Mouse (Mus musculus) neutrophil, adult 5-6 weeks (primary cell): Measurements from ENCODE around the gene Mogat2. TPM values are rescaled to one million over a fixed set of nuclear protein-coding genes. Genes with fewer than 3 reads are reported as not detected.
A peak's percentile ranks its signal among the peaks of the same experiment; 100 is the strongest.

Experiments used
- ATAC-seq: fragments of 151-379, 151-347 bp; 2 replicates; pipeline ENCODE4 v1.8.0; 2017; ENCODE audit warnings: mild to moderate bottlenecking, moderate TSS enrichment; ENCODE audit not compliant: insufficient number of reproducible peaks, poor library complexity, low FRiP score, severe bottlenecking; ENCODE audit errors: extremely low read depth
- total RNA-seq: library from RNA; stranded (forward); fragments of 200-1000 nt; gene quantifications from 2 replicates; pipeline ENCODE4 v1.2.3, GENCODE M21; 2017

Mogat2 gene
- not detected in 2 replicates for total RNA-seq

- peak; percentile 8; the same call in 1 of the 2 replicates for ATAC-seq
Observed at GRCm38 (mm10) chr7:99238417-99238816, at the start of gene Mogat2. Gene Mogat2, minus strand, starts transcription at chr7:99238619.

GRCm38 (mm10) chr7:99287287-99287686 is 48.9 kb upstream of the Mogat2 start:
- ATAC-seq: no peak

- no peak for ATAC-seq
Observed at GRCm38 (mm10) chr7:99279586-99279985, 41.2 kb upstream of the Mogat2 start.

GRCm38 (mm10) chr7:99278309-99278708 is 39.9 kb upstream of the Mogat2 start:
- no peak for ATAC-seq

- ATAC-seq: no peak
Observed at GRCm38 (mm10) chr7:99276679-99277078, 38.3 kb upstream of the Mogat2 start.

DNA sequence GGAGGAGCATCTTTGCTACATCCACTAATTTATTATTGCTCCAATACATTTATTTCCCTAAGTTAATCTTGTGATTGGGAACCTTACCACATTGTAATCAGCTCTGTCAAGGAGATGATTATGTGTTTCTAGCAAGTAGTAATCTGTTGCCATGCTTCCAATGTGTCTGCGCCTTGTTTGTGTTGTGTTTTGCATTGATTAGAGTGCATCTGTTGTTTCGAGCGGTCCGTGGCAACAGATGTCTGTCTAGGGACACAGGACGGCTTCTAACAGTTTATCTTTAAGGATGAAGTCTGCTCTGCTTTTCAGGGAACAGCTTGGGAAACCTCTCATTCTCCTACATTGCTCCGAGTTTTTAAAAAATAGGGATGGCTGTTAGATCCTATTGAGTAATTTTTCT is 36.7 kb upstream of the Mogat2 start:
- no peak for ATAC-seq

GRCm38 (mm10) chr7:99271630-99272029 is 33.2 kb upstream of the Mogat2 start:
- no peak for ATAC-seq

- no peak for ATAC-seq
Observed at GRCm38 (mm10) chr7:99268951-99269945, 30.8 kb upstream of the Mogat2 start.

- ATAC-seq: no peak
Observed at GRCm38 (mm10) chr7:99268506-99268900, 30.1 kb upstream of the Mogat2 start.

GRCm38 (mm10) chr7:99267897-99268505 is 29.6 kb upstream of the Mogat2 start:
- ATAC-seq: no peak

GRCm38 (mm10) chr7:99267251-99267896 is 29.0 kb upstream of the Mogat2 start, which contains the start of gene Map6:
Gene Map6, plus strand, starts transcription at chr7:99267447.
- no peak for ATAC-seq

DNA sequence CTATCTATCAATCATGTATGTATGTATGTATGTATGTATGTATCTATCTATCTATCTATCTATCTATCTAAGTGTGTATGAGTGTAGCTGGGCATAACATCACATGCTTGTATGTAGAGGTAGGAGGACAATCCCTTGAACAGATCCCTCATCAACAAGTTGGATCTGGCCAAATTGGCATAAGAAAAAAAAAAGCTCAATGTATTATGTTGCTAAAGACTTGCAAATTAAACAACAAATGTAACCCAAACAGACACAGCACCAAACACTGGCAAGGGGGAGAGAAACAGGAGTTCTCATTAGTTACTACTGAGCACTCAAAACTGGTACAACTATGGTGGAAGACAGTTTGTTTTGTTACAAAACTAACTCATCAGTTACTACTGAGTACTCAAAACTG is 26.2 kb upstream of the Mogat2 start:
- ATAC-seq: no peak

- no peak for ATAC-seq
Observed at GRCm38 (mm10) chr7:99263509-99263908, 25.1 kb upstream of the Mogat2 start.

- no peak for ATAC-seq
Observed at GRCm38 (mm10) chr7:99261900-99262299, 23.5 kb upstream of the Mogat2 start.

DNA sequence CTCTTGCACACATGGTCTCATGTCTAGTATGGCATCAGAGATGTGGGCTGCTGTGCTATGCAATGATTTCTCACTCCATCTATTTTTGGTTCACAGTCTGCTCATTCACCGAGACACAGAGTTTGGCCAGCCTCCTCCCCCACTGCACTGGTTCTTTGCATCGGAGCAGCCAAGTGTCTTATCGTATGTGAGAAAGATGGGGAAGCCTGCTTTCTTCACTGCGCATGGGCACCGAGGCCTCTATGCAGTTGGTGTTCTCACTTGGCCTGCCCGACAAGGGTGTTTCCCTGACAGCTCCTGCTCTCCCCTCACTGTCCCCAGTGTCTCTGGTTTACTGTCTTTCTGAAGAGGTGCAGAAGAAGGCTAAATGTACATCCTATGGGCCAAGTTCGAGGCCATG is 16.6 kb upstream of the Mogat2 start:
- no peak for ATAC-seq

GRCm38 (mm10) chr7:99250386-99250785 is 12.0 kb upstream of the Mogat2 start:
- no peak for ATAC-seq

DNA sequence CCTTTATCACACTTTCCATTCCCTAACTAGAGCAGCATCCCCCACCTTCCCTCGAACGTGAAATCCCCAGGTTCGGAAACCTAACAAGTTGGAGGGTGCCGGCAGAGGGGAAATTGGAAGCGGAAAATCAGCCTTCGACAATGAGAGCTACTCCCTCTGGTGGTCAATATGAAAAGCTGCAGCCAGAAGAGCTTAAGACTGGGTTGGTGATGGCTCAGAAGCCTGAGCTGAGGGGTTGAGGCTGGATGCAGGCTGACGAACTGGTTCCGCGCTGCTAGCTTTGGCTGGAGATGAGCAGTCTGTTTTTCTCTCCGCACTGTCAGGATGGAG is 11.1 kb upstream of the Mogat2 start:
- peak; percentile 64 for ATAC-seq

DNA sequence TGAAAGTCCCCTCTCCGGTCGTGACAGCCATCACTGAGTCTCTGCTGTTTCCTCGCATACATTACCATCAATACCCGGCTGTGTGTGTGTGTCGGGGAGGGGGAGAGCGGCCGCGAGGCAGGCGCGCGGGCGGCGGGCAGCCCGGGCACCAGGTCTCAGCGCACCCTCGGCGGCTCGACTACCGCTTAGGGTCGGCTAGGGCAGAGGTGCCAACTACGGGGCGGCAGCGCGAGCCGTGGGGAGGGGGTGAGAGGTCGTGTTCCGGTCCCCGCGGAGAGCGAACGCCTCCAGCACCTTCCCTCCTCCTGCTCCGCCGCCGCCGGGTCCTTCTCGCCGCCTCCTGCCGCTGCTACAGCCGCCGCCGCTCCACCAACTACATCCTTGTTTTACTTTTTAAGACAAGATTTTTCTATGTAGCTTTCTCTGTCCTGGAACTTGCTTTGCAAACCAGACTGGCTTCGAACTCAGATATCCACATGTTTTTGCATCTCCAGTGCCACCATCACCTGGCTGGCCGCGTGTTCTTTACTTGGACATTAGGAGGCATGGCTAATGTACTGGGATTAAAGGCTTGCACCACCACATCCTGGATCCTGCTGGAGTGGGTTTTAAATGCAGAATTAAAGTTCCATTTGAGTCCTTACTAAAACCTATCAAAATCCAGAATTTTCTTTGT is 10.6 kb upstream of the Mogat2 start:
- peak; percentile 53 for ATAC-seq

GRCm38 (mm10) chr7:99248157-99248742 is 9.8 kb upstream of the Mogat2 start:
- ATAC-seq: no peak
